Mouse (Mus musculus): ENCODE results near the gene Ppp1r9a. TPM values are rescaled to one million over a fixed set of nuclear protein-coding genes. Genes with fewer than 3 reads are reported as not detected.

Gene Ppp1r9a
- polyA plus RNA-seq (2014; fragmentation: Illumina TruSeq; extraction: RNeasy Lipid Tissue Mini Kit (QIAGEN cat#74804); ENCODE audit: low read depth, low replicate concordance): 26.8 TPM

DNA sequence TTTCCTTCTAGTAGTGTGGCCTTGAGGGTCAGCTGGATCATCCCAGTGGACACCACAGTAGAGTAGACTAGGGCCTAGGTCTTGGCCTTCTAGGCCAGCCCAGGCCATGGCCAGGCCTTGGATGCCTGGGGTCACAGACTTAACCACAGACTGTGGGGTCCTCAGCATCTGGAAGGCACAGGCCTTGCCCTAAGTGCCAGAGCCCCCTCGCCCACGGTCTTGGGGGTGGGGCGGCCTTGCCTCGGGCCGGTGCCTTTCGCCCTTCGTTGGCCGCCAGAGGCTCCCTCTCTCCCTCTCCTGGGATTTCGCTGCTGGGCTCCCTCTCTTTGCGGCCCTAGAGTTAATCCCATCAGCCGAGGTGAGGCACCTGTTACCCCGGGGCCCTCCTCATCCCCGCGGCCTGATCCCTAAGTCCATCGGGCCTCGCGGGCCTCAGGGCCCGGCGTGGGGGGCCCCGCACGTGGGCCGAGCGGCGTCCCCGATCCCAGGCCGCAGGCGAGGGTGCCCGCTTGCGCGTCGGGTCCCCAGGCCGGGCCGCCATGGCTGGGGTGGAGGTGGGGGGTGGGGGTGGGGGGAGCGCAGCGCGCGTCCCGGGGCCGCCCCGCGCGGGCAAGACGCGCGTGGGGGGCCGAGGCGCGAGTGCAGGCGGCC, at the start of gene Ppp1r9a:
Gene Ppp1r9a, plus strand, starts transcription at position 244 of the 651 bp plus-strand sequence.

DNA sequence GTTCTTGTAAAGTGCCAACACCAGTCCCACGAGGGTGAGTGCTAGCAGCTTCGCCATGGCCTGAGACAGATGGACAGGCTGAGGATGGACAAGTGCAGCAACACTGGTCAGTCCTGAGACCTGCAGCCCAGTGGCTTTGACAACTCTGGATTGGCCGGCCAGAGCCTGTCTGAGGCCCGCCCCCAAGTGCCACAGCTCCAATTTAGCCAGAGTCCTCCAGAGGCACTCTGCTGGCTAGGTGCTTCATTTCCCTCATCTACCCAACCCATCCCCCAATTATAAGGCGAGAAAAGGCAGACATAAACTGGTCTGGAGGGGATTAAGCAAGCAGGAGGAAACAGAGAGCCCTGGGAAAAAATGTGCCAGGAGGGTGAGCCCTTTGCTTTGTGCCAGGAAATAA, 291.0 kb downstream of the Ppp1r9a start, which contains the start of gene Pon1:
Gene Pon1, minus strand, starts transcription at position 254 of the 400 bp plus-strand sequence.

Other genes with a start within 250 kb of the Ppp1r9a start
- gene Sgce, start 155.7 kb upstream of the Ppp1r9a start, polyA plus RNA-seq (2014; fragmentation: Illumina TruSeq; extraction: RNeasy Lipid Tissue Mini Kit (QIAGEN cat#74804); ENCODE audit: low read depth, low replicate concordance): 12.7 TPM
- gene Peg10, start 155.6 kb upstream of the Ppp1r9a start, polyA plus RNA-seq (2014; fragmentation: Illumina TruSeq; extraction: RNeasy Lipid Tissue Mini Kit (QIAGEN cat#74804); ENCODE audit: low read depth, low replicate concordance): 36.5 TPM

All from testis, adult 10 weeks (tissue).